Mouse (Mus musculus) large intestine, adult 2 months (tissue): ENCODE results near the gene Cmss1. TPM values are rescaled to one million over a fixed set of nuclear protein-coding genes. Genes with fewer than 3 reads are reported as not detected.

Source experiments
- DNase-seq: peaks from one replicate; pipeline ENCODE4 v3.0.0-alpha.2; 2012; ENCODE audit warnings: low read depth, low spot score
- WGBS: fragments of 180-500 bp; shearing (Covaris S2); methylation state at CpG from one replicate; pipeline ENCODE4 v1.1.7; 2018; 5-methylcytosine and 5-hydroxymethylcytosine counted together
- polyA plus RNA-seq: library from polyadenylated mRNA; depleted of rRNA; stranded (reverse); fragments of >200 nt; gene quantifications from 2 replicates; pipeline ENCODE4 v1.2.3, GENCODE M21; 2012

Cmss1 gene
- polyA plus RNA-seq, 1 experiment: 8.0 TPM

- 56% methylated on average over 4 of the region's 4 CpGs for WGBS
- DNase-seq: no peak
These were observed 78.2 kb downstream of the Cmss1 start for GRCm38 (mm10) chr16:57528457-57528856.

GRCm38 (mm10) chr16:57526893-57527292 is 79.8 kb downstream of the Cmss1 start:
- DNase-seq: no peak

GRCm38 (mm10) chr16:57525476-57525875 is 81.2 kb downstream of the Cmss1 start:
- WGBS: 64% methylated on average over 4 of the region's 4 CpGs
- DNase-seq: no peak

More at GRCm38 (mm10) chr16:57526893-57527292, 79.8 kb downstream of the Cmss1 start:
- WGBS: 81% methylated on average over 7 of the region's 7 CpGs

- 39% methylated on average over 5 of the region's 5 CpGs for whole genome bisulfite sequencing
- no peak for DNase-seq
These were observed 81.6 kb downstream of the Cmss1 start for GRCm38 (mm10) chr16:57525046-57525445.

GRCm38 (mm10) chr16:57515636-57516035 is 91.0 kb downstream of the Cmss1 start:
- no peak for DNase-seq
- 75% methylated on average over 10 of the region's 10 CpGs for WGBS

GRCm38 (mm10) chr16:57514371-57514770 is 92.3 kb downstream of the Cmss1 start:
- DNase-seq: no peak
- WGBS: 87% methylated on average over 4 of the region's 4 CpGs

- 89% methylated on average over 7 of the region's 7 CpGs for WGBS
- no peak for DNase-seq
These were observed 93.1 kb downstream of the Cmss1 start for GRCm38 (mm10) chr16:57513562-57513961.

GRCm38 (mm10) chr16:57509099-57509498 is 97.6 kb downstream of the Cmss1 start:
- 87% methylated on average over 3 of the region's 3 CpGs for WGBS
- no peak for DNase-seq

- 73% methylated on average over 1 of the region's 1 CpGs for WGBS
- no peak for DNase-seq
These were observed 98.3 kb downstream of the Cmss1 start for GRCm38 (mm10) chr16:57508351-57508750.

- 21% methylated on average over 6 of the region's 6 CpGs for WGBS
- no peak for DNase-seq
These were observed 100.5 kb downstream of the Cmss1 start for GRCm38 (mm10) chr16:57506133-57506532.

- DNase-seq: no peak
- WGBS: 87% methylated on average over 4 of the region's 4 CpGs
These were observed 101.9 kb downstream of the Cmss1 start for GRCm38 (mm10) chr16:57504728-57505127.

GRCm38 (mm10) chr16:57502761-57503160 is 103.9 kb downstream of the Cmss1 start:
- 61% methylated on average over 5 of the region's 5 CpGs for WGBS
- no peak for DNase-seq

GRCm38 (mm10) chr16:57502230-57502629 is 104.4 kb downstream of the Cmss1 start:
- no peak for DNase-seq
- 29% methylated on average over 2 of the region's 2 CpGs for WGBS

- 13% methylated on average over 3 of the region's 3 CpGs for WGBS
- no peak for DNase-seq
These were observed 105.8 kb downstream of the Cmss1 start for GRCm38 (mm10) chr16:57500851-57501250.

GRCm38 (mm10) chr16:57496437-57497173 is 110.1 kb downstream of the Cmss1 start:
- 34% methylated on average over 10 of the region's 10 CpGs for WGBS
- DNase-seq: no peak

GRCm38 (mm10) chr16:57495476-57496203 is 111.0 kb downstream of the Cmss1 start:
- WGBS: 34% methylated on average over 10 of the region's 10 CpGs
- no peak for DNase-seq

- no peak for DNase-seq
- 87% methylated on average over 4 of the region's 4 CpGs for WGBS
These were observed 114.8 kb downstream of the Cmss1 start for GRCm38 (mm10) chr16:57491853-57492252.

GRCm38 (mm10) chr16:57490691-57491090 is 116.0 kb downstream of the Cmss1 start:
- no peak for DNase-seq
- 97% methylated on average over 8 of the region's 8 CpGs for WGBS

- no peak for DNase-seq
These were observed 118.0 kb downstream of the Cmss1 start for GRCm38 (mm10) chr16:57488661-57489060.

- WGBS: 87% methylated on average over 5 of the region's 5 CpGs
These were observed 120.4 kb downstream of the Cmss1 start for GRCm38 (mm10) chr16:57486266-57486665.

GRCm38 (mm10) chr16:57485265-57485664 is 121.4 kb downstream of the Cmss1 start:
- no peak for DNase-seq

More at GRCm38 (mm10) chr16:57486266-57486665, 120.4 kb downstream of the Cmss1 start:
- DNase-seq: no peak

More at GRCm38 (mm10) chr16:57485265-57485664, 121.4 kb downstream of the Cmss1 start:
- 75% methylated on average over 9 of the region's 9 CpGs for WGBS
